Mouse (Mus musculus): Measurements from ENCODE around the gene Smpd2. TPM values are rescaled to one million over a fixed set of nuclear protein-coding genes. Genes with fewer than 3 reads are reported as not detected.

Smpd2 gene
- polyA plus RNA-seq, 1 experiment, result 0.06 TPM

DNA sequence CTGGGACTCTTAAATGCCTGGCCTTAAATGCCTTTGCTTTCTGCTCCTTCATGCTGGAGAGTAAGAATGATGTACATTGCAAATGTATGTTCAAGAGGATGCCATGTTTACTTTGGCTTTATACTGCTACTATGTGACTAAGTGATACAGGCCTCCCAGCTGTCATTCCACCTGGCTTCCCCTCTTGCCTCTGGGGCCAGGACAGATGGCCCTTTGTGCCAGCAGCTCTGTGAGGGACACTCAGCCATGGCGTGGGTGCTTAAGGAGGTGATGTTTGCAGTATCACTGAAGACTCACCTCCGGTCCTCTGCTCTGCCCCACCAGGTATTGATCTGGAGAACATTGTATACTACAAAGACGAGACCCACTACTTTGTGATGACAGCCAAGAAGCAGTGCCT lies 10.2 kb downstream of the Smpd2 start:
- TF ChIP-seq GATA1 (IDR thresholded peaks at IDR 0.05; ENCODE audit: low read length), result no peak
- no peak for TF ChIP-seq TAL1 (IDR thresholded peaks at IDR 0.05; ENCODE audit: low read length)
- Histone ChIP-seq H3K4me3 (replicated peaks) (no peak overlapping the region), H3K4me1 (ENCODE audit: control insufficient read depth) (peaks cover 50% of the 10 kb centered on the region), H3K27me3 (ENCODE audit: control insufficient read depth) (peaks cover 20% of the 10 kb centered on the region), H3K36me3 (ENCODE audit: control insufficient read depth) (no peaks in the 10 kb centered on the region), H3K9me3 (ENCODE audit: control insufficient read depth, low read length) (no peaks in the 10 kb centered on the region)

DNA sequence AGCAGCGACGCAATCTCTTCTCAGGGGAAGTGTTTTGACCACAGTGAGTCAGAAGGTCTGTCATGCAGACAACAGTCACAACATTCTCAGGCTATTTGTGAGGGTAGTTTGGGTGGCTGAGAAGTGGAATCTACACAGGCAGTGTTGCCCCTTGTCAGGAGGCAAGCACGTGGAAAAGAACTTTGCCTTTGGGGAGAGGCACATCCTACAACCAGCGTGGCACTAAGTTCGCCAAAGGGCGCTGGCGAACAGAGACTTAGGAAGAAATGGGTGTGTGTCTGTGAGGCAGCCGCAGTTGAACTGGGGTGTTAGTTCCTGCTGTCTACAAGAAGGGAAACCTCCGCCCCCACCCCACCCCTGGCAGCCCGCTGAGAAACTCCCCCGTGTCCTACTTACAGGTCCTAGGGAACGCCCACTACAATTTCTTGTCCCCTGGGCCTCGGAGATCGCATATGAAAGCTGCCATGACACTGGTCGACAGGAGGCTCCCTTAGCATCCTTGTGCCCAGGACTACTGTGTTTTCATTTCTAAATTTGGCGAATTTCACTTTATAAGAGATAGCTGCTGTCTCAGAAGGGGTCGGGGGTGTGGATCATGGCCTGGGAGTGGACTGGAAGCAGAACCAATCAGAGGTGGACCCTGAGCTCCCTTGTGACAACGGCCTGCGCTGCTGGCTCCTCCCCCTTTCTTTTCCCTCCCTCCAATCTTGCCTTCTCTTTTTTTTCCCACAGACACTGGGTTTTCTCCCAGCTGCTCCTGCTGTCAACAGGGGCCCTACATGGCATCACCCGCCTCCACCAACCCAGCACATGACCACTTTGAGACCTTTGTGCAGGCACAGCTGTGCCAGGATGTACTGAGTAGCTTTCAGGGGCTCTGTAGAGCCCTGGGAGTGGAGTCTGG lies 12.6 kb downstream of the Smpd2 start:
- peaks cover 20% of the 10 kb centered on the region for H3K27me3 ChIP-seq (ENCODE audit: control insufficient read depth)
- TF ChIP-seq TAL1 (IDR thresholded peaks at IDR 0.05; ENCODE audit: low read length), result no peak
- no peak for TF ChIP-seq GATA1 (IDR thresholded peaks at IDR 0.05; ENCODE audit: low read length)
- H3K9me3 ChIP-seq (ENCODE audit: control insufficient read depth, low read length), result no peaks in the 10 kb centered on the region
- H3K4me1 ChIP-seq (ENCODE audit: control insufficient read depth), result peaks cover 70% of the 10 kb centered on the region
- peak overlapping the region; percentile 65 for H3K4me3 ChIP-seq (replicated peaks)
- H3K36me3 ChIP-seq (ENCODE audit: control insufficient read depth), result no peaks in the 10 kb centered on the region

DNA sequence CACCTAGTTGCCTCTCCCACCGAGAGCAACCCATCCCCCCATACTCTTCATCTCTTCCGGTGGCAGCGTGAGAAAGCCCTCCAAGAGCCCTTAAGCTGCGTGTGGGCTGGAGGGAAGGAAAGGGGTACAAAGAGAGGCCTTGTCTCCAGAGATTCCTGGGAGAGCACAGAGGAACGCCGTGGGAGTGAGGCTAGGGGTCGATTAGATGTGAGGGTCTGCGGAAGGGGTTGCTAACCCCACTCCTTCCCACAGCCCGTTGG lies 13.2 kb downstream of the Smpd2 start:
- no peak for TF ChIP-seq TAL1 (IDR thresholded peaks at IDR 0.05; ENCODE audit: low read length)
- TF ChIP-seq GATA1 (IDR thresholded peaks at IDR 0.05; ENCODE audit: low read length), result no peak
- H3K36me3 ChIP-seq (ENCODE audit: control insufficient read depth), result no peaks in the 10 kb centered on the region
- peaks cover 20% of the 10 kb centered on the region for H3K27me3 ChIP-seq (ENCODE audit: control insufficient read depth)
- peak overlapping the region; percentile 65 for H3K4me3 ChIP-seq (replicated peaks)
- H3K4me1 ChIP-seq (ENCODE audit: control insufficient read depth), result peaks cover 70% of the 10 kb centered on the region
- H3K9me3 ChIP-seq (ENCODE audit: control insufficient read depth, low read length), result no peaks in the 10 kb centered on the region

DNA sequence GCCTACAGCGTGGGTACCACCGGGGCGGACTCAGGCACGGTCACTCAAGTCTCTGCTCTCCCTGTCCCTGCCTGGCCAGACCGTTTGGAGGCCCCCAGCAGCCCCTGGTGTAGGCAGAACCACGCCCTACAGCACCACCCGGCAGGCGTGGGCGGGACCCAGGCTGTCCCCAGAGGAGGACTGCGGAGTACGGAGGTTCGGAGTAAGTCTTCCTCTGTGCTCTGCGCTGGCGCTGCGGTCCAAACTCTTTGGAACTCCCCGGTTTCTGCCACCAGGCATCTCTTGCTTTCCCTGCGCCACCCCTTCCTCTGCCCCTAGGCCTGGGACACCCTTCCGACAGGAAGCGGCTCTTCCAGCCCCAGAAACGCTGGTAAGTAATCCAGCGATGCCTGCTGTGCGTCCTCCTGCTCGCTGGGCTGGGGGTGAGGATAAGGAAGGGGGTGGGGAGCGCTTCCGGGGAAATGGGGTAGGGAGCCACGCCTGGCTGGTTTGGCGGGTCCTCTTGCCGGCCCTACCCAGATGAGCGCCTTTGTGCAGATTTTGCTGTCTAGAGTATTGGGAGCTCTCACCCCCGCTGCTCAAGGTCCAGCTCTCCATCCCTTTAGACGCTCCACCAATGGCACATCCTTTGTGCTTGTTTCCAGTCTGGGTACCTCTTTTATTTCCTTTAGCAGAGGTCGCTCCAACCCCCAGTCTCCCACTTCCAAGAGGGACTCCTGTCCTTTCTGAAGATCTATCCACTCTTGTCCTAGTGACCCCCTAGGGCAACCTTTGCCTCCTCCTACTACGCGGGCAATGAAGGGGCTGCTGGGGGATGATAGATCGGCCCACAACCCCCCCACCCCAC lies 13.8 kb downstream of the Smpd2 start, which contains the start of gene Mical1:
TSS of gene Mical1 (plus strand) at position 144 of the 847 bp plus-strand sequence.
- H3K36me3 ChIP-seq (ENCODE audit: control insufficient read depth), result no peaks in the 10 kb centered on the region
- no peak for TF ChIP-seq GATA1 (IDR thresholded peaks at IDR 0.05; ENCODE audit: low read length)
- TF ChIP-seq TAL1 (IDR thresholded peaks at IDR 0.05; ENCODE audit: low read length), result no peak
- peak within 1 kb of the TSS; percentile 65 for H3K4me3 ChIP-seq (replicated peaks)
- H3K4me1 ChIP-seq (ENCODE audit: control insufficient read depth), result peaks cover 65% of the 10 kb centered on the region
- H3K9me3 ChIP-seq (ENCODE audit: control insufficient read depth, low read length), result no peaks in the 10 kb centered on the region
- peaks cover 20% of the 10 kb centered on the region for H3K27me3 ChIP-seq (ENCODE audit: control insufficient read depth)

DNA sequence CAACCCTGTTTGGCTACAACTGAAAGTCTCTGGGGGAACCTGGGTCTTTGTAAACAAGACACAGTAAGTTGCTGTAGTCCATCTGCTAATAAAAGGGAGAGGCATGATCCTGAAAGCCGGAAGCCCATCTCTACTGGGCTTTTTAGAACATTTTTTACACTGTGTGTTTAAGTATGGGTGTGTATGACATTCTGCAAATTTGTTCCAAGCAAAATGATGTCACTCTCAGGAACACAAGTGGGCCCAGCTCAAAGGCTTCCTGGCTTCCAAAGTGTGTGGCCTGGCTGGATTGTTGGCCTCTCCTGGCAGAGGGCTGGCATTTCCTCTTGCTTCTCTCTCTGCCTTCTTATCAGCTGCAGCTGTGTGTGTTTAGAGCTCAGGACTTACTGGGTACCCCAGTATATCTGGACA lies 15.2 kb downstream of the Smpd2 start:
- Histone ChIP-seq H3K9me3 (ENCODE audit: control insufficient read depth, low read length) (no peaks in the 10 kb centered on the region), H3K36me3 (ENCODE audit: control insufficient read depth) (no peaks in the 10 kb centered on the region), H3K4me1 (ENCODE audit: control insufficient read depth) (peaks cover 52% of the 10 kb centered on the region), H3K27me3 (ENCODE audit: control insufficient read depth) (peaks cover 22% of the 10 kb centered on the region), H3K4me3 (replicated peaks) (no peak overlapping the region)
- TF ChIP-seq GATA1 (IDR thresholded peaks at IDR 0.05; ENCODE audit: low read length) (no peak), TAL1 (IDR thresholded peaks at IDR 0.05; ENCODE audit: low read length) (no peak)

DNA sequence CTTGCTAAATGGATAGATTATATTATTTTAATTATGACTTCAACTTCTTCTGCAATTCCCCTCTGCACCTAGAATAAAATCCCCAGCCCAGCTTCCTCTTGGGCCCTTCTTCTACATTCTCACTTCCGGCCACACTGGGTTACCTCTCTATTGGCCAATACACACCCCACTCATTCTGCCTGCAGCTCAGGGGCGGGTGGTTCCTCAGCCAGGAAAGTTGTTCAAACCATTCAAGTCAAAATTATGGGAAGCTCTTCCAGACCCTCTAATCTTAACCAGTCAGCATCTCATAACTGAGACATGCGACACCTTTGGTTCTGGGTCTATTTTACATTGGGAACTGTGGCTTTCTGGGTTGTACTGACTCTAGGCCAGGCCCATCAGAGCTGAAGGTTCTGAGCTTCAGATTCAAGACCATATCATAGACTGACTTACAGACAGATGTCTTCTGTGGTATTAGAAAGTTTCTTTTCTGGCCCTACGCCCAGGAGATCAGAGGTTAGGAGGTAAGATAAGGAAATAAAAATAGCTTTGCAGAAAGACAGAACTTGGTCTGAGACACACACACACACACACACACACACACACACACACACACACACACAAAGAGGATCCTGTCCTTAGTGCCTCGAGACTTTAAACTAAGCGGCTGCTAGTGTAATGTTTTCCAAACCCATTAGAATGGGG lies 16.2 kb downstream of the Smpd2 start:
- Histone ChIP-seq H3K36me3 (ENCODE audit: control insufficient read depth) (no peaks in the 10 kb centered on the region), H3K9me3 (ENCODE audit: control insufficient read depth, low read length) (no peaks in the 10 kb centered on the region), H3K27me3 (ENCODE audit: control insufficient read depth) (peaks cover 22% of the 10 kb centered on the region), H3K4me1 (ENCODE audit: control insufficient read depth) (peaks cover 52% of the 10 kb centered on the region), H3K4me3 (replicated peaks) (no peak overlapping the region)
- TF ChIP-seq GATA1 (IDR thresholded peaks at IDR 0.05; ENCODE audit: low read length) (no peak), TAL1 (IDR thresholded peaks at IDR 0.05; ENCODE audit: low read length) (no peak)

DNA sequence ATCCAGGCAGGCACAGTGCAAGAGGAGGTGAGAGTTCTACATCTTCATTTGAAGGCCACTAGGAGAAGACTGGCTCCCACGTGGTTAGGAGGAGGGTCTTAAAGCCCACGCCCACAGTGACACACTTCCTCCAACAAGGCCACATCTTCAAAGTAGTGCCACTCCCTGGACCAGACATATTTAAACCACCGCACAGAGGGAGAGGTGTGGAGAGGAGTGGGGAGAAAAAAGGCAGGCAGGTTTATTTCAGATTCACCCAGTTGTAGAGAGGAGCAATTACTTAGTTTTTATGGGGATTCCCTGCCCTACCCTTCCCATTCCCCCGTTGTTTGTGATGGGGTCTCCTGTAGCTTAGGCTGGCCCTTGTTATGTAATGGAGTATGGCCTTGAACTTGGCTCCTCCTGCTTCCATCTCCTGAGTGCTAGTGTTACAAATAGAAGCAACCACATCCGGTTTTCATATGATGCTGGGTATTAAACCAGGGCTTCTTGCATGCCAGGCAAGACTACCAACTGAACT lies 17.1 kb downstream of the Smpd2 start:
- Histone ChIP-seq H3K4me3 (replicated peaks) (no peak overlapping the region), H3K27me3 (ENCODE audit: control insufficient read depth) (peaks cover 22% of the 10 kb centered on the region), H3K4me1 (ENCODE audit: control insufficient read depth) (peaks cover 51% of the 10 kb centered on the region), H3K36me3 (ENCODE audit: control insufficient read depth) (no peaks in the 10 kb centered on the region), H3K9me3 (ENCODE audit: control insufficient read depth, low read length) (no peaks in the 10 kb centered on the region)
- no peak for TF ChIP-seq GATA1 (IDR thresholded peaks at IDR 0.05; ENCODE audit: low read length)
- TF ChIP-seq TAL1 (IDR thresholded peaks at IDR 0.05; ENCODE audit: low read length), result no peak

DNA sequence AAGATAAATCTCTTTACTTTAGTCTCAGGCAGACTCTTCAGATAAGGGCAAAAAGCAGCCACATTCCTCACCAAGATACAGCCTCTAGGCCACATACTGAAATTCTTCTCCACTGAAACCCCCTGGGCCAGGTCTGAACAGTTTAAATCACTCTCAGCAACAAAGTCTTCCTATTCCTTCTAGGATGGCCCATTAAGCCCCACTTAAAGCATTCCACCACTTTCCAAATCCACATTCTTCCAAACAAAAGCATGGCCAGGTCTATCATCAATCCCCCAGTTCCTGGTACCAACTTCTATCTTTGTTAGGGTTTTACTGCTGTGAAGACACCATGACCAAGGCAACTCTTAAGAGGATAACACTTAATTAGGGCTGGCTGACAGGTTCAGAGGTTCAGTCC lies 17.6 kb downstream of the Smpd2 start:
- Histone ChIP-seq H3K36me3 (ENCODE audit: control insufficient read depth) (no peaks in the 10 kb centered on the region), H3K27me3 (ENCODE audit: control insufficient read depth) (peaks cover 18% of the 10 kb centered on the region), H3K4me3 (replicated peaks) (no peak overlapping the region), H3K4me1 (ENCODE audit: control insufficient read depth) (peaks cover 46% of the 10 kb centered on the region), H3K9me3 (ENCODE audit: control insufficient read depth, low read length) (no peaks in the 10 kb centered on the region)
- TF ChIP-seq TAL1 (IDR thresholded peaks at IDR 0.05; ENCODE audit: low read length), result no peak
- TF ChIP-seq GATA1 (IDR thresholded peaks at IDR 0.05; ENCODE audit: low read length), result no peak

Data from erythroblast, embryonic 14.5 days (primary cell).